In genomic region chr2:19160368-19161114, GRCm38 (mm10) we compare ENCODE assay signal across 15 mouse cellular contexts. TPM values are rescaled to one million over a fixed set of nuclear protein-coding genes. Genes with fewer than 3 reads are reported as not detected.
DNase-seq lines count a peak whose midpoint lies in the region; ATAC-seq and TF ChIP-seq lines count a peak whose summit lies in the region.
"Had no signal": no experiment of that assay in that cellular context is flagged by ENCODE, and none has a peak within 500 bp of the region (broad histone marks: within the 10 kb centered on the region; RNA-seq: fewer than 3 reads in every experiment).

No protein-coding gene starts in this region.

- no peaks in the 10 kb centered on the region for H3K4me1 ChIP-seq in forebrain, postnatal 0 days (ENCODE audit: insufficient read depth)
- no peaks in the 10 kb centered on the region for H3K4me1 ChIP-seq in forebrain, embryonic 12.5 days
- H3K4me1 ChIP-seq in ES-Bruce4 (ENCODE audit: control insufficient read depth, insufficient read depth, low read length) = peaks cover 3% of the 10 kb centered on the region

- H3K9ac ChIP-seq in forebrain, postnatal 0 days = no peak overlapping the region
- no peak overlapping the region for H3K9ac ChIP-seq in forebrain, embryonic 12.5 days
- H3K9ac ChIP-seq in ES-Bruce4 (ENCODE audit: low read depth, poor library complexity, severe bottlenecking) = no peak overlapping the region
- H3K9ac ChIP-seq: embryonic facial prominence, embryonic 12.5 days; limb, embryonic 15.5 days had no signal

- TF ChIP-seq CTCF in forebrain, postnatal 0 days (IDR thresholded peaks at IDR 0.05; ENCODE audit: low read depth) = no peak
- TF ChIP-seq CTCF in ES-Bruce4 (IDR thresholded peaks at IDR 0.05; ENCODE audit: low read depth, low read length) = no peak

- no peaks in the 10 kb centered on the region for H3K9me3 ChIP-seq in forebrain, postnatal 0 days (ENCODE audit: low read length)
- no peaks in the 10 kb centered on the region for H3K9me3 ChIP-seq in forebrain, embryonic 12.5 days
- no peaks in the 10 kb centered on the region for H3K9me3 ChIP-seq in ES-Bruce4 (replicated peaks; ENCODE audit: control insufficient read depth, insufficient read depth, low read length, poor library complexity, severe bottlenecking)
- H3K9me3 ChIP-seq: embryonic facial prominence, embryonic 12.5 days; heart, embryonic 10.5 days; limb, embryonic 15.5 days had no signal

- 12% methylated on average over 8 of the region's 8 CpGs for WGBS in forebrain, postnatal 0 days
- 23% methylated on average over 8 of the region's 8 CpGs for WGBS in forebrain, embryonic 12.5 days

- no peak overlapping the region for H3K4me2 ChIP-seq in forebrain, postnatal 0 days (ENCODE audit: low read depth)
- H3K4me2 ChIP-seq in forebrain, embryonic 12.5 days = no peak overlapping the region
- H3K4me2 ChIP-seq: embryonic facial prominence, embryonic 12.5 days; limb, embryonic 15.5 days had no signal

- DNase-seq in forebrain, postnatal 0 days = no peak
- peak; percentile 86 for DNase-seq in ZHBTc4 (ENCODE audit: low read depth, low spot score)
- peak; percentile 8 to 54 for DNase-seq in kidney, postnatal 25 days
- no peak for DNase-seq in layer of hippocampus, postnatal 25 days (ENCODE audit: extremely low spot score in 1 of 2, low spot score in 1 of 2)
- no peak for DNase-seq in lung, postnatal 4 days
- no peak for DNase-seq in spleen, postnatal 10 days (ENCODE audit: low spot score in 2 of 2)
- DNase-seq: lung, postnatal 10 days; right cerebral cortex, postnatal 4 days; thymus, adult 2 months had no signal

- H3K4me3 ChIP-seq in forebrain, postnatal 0 days (ENCODE audit: low read depth, low read length) = no peak overlapping the region
- H3K4me3 ChIP-seq in forebrain, embryonic 12.5 days (replicated peaks) = no peak overlapping the region
- no peak overlapping the region for H3K4me3 ChIP-seq in ES-Bruce4 (ENCODE audit: low read depth, low read length)
- H3K4me3 ChIP-seq: embryonic facial prominence, embryonic 12.5 days; heart, embryonic 10.5 days; limb, embryonic 15.5 days had no signal

- TF ChIP-seq POLR2A in ES-Bruce4 (IDR thresholded peaks at IDR 0.05; ENCODE audit: insufficient read depth, low read length) = no peak

- H3K27ac ChIP-seq in forebrain, postnatal 0 days (ENCODE audit: low read depth, low read length) = no peak overlapping the region
- H3K27ac ChIP-seq in forebrain, embryonic 12.5 days = no peak overlapping the region
- H3K27ac ChIP-seq in ES-Bruce4 (ENCODE audit: insufficient read depth, low read length) = no peak overlapping the region
- H3K27ac ChIP-seq: embryonic facial prominence, embryonic 12.5 days; heart, embryonic 10.5 days; limb, embryonic 15.5 days had no signal

- TF ChIP-seq EP300 in ES-Bruce4 (IDR thresholded peaks at IDR 0.05; ENCODE audit: insufficient read depth, low read depth, low read length) = peak; percentile 55; the same call in 1 of the 2 replicates

- 0 out of 2 replicates have a peak, but pooled peaks cover 4% of the 10 kb centered on the region for H3K27me3 ChIP-seq in forebrain, postnatal 0 days (ENCODE audit: insufficient read depth, low read length)
- H3K27me3 ChIP-seq in forebrain, embryonic 12.5 days = no peaks in the 10 kb centered on the region
- H3K27me3 ChIP-seq in ES-Bruce4 (ENCODE audit: control insufficient read depth, insufficient read depth, low read length, poor library complexity, severe bottlenecking) = no peaks in the 10 kb centered on the region; the same call in 1 of the 2 replicates
- H3K27me3 ChIP-seq: CH12.LX; embryonic facial prominence, embryonic 12.5 days; limb, embryonic 15.5 days had no signal

- H3K36me3 ChIP-seq in forebrain, postnatal 0 days (ENCODE audit: insufficient read depth) = no peaks in the 10 kb centered on the region
- H3K36me3 ChIP-seq in forebrain, embryonic 12.5 days (replicated peaks) = no peaks in the 10 kb centered on the region
- no peaks in the 10 kb centered on the region for H3K36me3 ChIP-seq in ES-Bruce4 (ENCODE audit: control insufficient read depth, insufficient read depth, low read length, poor library complexity, severe bottlenecking)
- H3K36me3 ChIP-seq: embryonic facial prominence, embryonic 12.5 days; heart, embryonic 10.5 days; limb, embryonic 15.5 days had no signal

- ATAC-seq in forebrain, postnatal 0 days = peak; percentile 22; the same call in 1 of the 2 replicates
- ATAC-seq in forebrain, embryonic 12.5 days (ENCODE audit: low FRiP score) = no peak

RNA-seq across cellular contexts. Expression of gene Armc3, which starts 38.6 kb away (rescaled TPM):
- total RNA-seq in forebrain, postnatal 0 days (2014; rRNA removed) = 2.1 and 2.4 TPM in 2 replicates
- polyA plus RNA-seq in forebrain, postnatal 0 days (2015; fragmentation: Nextera tagmentation; extraction: Ambion mirVana) = 1.4 and 1.5 TPM in 2 replicates
- polyA plus RNA-seq in forebrain, embryonic 12.5 days (2016; fragmentation: Nextera tagmentation; extraction: Ambion mirVana) = 0.63 and 0.72 TPM in 2 replicates
- not detected in 2 replicates for polyA plus RNA-seq in ES-Bruce4 (2011; ENCODE audit: insufficient read depth, insufficient read length, low read depth, missing spikeins)
- under 1 TPM; 0.39 to 0.66 TPM for total RNA-seq in layer of hippocampus, postnatal 25 days (2021)

Comparison
In these comparisons a context has a peak if more than half of its experiments do, and no peak if none do; other contexts are left out.
1. DNase-seq: peak in ZHBTc4 (single experiment) and kidney, postnatal 25 days (2 of 2); none in forebrain, postnatal 0 days (single experiment), layer of hippocampus, postnatal 25 days (0 of 2), lung, postnatal 4 days (0 of 2) and spleen, postnatal 10 days (0 of 2).